Mouse (Mus musculus) testis, adult 2 months (tissue): Measurements from ENCODE around the gene Ttyh3.

Experiments used
- CTCF ChIP-seq: fragments of 200-500 bp; IDR thresholded peaks from 2 replicates; pipeline ENCODE4 v1.5.1; 2012; ENCODE audit warnings: low read depth, mild to moderate bottlenecking, inconsistent platforms, low read length, moderate library complexity; ENCODE audit not compliant: control insufficient read depth, insufficient read depth, insufficient replicate concordance
- POLR2A ChIP-seq: fragments of 200-500 bp; IDR thresholded peaks from 2 replicates; pipeline ENCODE4 v1.6.1; 2012; ENCODE audit warnings: low read depth, mild to moderate bottlenecking, inconsistent platforms, low read length, moderate library complexity; ENCODE audit not compliant: control insufficient read depth

DNA sequence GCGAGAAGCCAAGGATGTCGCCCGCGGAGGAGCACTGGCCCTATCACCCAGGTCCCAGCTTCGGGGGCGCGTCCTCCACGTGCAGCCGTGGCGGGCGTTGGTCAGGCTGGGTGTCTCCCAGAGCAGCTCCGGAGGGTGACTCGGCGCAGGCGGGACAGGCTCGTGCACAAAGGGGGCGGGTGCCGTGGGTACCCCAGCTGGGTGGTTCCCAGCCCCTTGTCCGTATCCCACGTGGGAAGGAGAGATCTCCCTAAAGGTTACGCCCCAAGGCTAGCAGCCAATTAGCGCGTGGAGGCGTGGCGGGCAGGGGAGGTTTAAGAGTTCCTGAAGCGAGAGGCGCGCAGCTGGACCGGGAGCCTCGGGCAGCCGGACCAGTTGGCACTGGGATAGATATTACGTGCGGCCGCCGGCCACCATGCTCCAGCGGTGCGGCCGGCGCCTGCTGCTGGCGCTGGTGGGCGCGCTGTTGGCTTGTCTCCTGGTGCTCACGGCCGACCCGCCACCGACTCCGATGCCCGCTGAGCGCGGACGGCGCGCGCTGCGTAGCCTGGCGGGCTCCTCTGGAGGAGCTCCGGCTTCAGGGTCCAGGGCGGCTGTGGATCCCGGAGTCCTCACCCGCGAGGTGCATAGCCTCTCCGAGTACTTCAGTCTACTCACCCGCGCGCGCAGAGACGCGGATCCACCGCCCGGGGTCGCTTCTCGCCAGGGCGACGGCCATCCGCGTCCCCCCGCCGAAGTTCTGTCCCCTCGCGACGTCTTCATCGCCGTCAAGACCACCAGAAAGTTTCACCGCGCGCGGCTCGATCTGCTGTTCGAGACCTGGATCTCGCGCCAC is 41.6 kb downstream of the Ttyh3 start, which contains the start of gene Lfng:
- TF ChIP-seq CTCF (no peak), POLR2A (peak; percentile 2)
